Mouse (Mus musculus) heart, embryonic 12.5 days (tissue): ENCODE results near the gene Ubash3a. TPM values are rescaled to one million over a fixed set of nuclear protein-coding genes. Genes with fewer than 3 reads are reported as not detected.

Source experiments
- ATAC-seq: fragments of 200-750 bp; cut with Nextera tagmentation; 2 replicates; pipeline ENCODE4 v1.8.0; 2017; ENCODE audit warnings: moderate TSS enrichment, moderate library complexity; ENCODE audit not compliant: insufficient number of reproducible peaks, low FRiP score
- H3K27ac ChIP-seq: fragments of 300-500 bp; sonication (generic); 2 replicates; pipeline ENCODE4 v1.5.1; 2016; ENCODE audit warnings: mild to moderate bottlenecking, moderate library complexity; ENCODE audit not compliant: poor library complexity, severe bottlenecking
- H3K27me3 ChIP-seq: fragments of 300-500 bp; sonication (generic); replicated peaks from 2 replicates; pipeline ENCODE4 v1.6.1; 2016; ENCODE audit warnings: mild to moderate bottlenecking, moderate library complexity
- H3K36me3 ChIP-seq: fragments of 300-500 bp; sonication (generic); 2 replicates; pipeline ENCODE4 v1.6.1; 2016; ENCODE audit warnings: mild to moderate bottlenecking, moderate library complexity
- H3K4me1 ChIP-seq: fragments of 300-500 bp; sonication (generic); replicated peaks from 2 replicates; pipeline ENCODE4 v1.6.1; 2016; ENCODE audit warnings: mild to moderate bottlenecking
- H3K4me2 ChIP-seq: fragments of 300-500 bp; sonication (generic); 2 replicates; pipeline ENCODE4 v1.6.1; 2016; ENCODE audit warnings: mild to moderate bottlenecking, moderate library complexity
- H3K4me3 ChIP-seq: fragments of 300-500 bp; sonication (generic); 2 replicates; pipeline ENCODE4 v1.5.1; 2016; ENCODE audit warnings: mild to moderate bottlenecking
- H3K9ac ChIP-seq: fragments of 300-500 bp; sonication (generic); 2 replicates; pipeline ENCODE4 v1.6.1; 2016; ENCODE audit warnings: mild to moderate bottlenecking, moderate library complexity
- H3K9me3 ChIP-seq: fragments of 300-500 bp; sonication (generic); replicated peaks from 2 replicates; pipeline ENCODE4 v1.6.1; 2016; ENCODE audit warnings: mild to moderate bottlenecking, moderate library complexity
- WGBS: fragments of 180-500 bp; shearing (Covaris S2); methylation state at CpG from one replicate; pipeline ENCODE4 v1.1.7; 2016; 5-methylcytosine and 5-hydroxymethylcytosine counted together
- polyA plus RNA-seq: library from polyadenylated mRNA; unstranded; fragments of >200 nt; fragmentation: Nextera tagmentation; extraction: Ambion mirVana; gene quantifications from 2 replicates; pipeline ENCODE4 v1.2.1, GENCODE M21; 2016

The Ubash3a gene
- polyA plus RNA-seq, 1 experiment from 2014 or later, result 0.80 TPM

GRCm38 (mm10) chr17:31261352-31261751, 53.7 kb downstream of the Ubash3a start:
- ATAC-seq, result no peak
- 86% methylated on average over 6 of the region's 6 CpGs for WGBS
- H3K4me1 ChIP-seq, result no peaks in the 10 kb centered on the region

GRCm38 (mm10) chr17:31262715-31263114, 55.0 kb downstream of the Ubash3a start:
- H3K9me3 ChIP-seq, result no peaks in the 10 kb centered on the region; the same call in 1 of the 2 replicates
- no peaks in the 10 kb centered on the region for H3K27me3 ChIP-seq
- H3K36me3 ChIP-seq, result no peaks in the 10 kb centered on the region
- H3K4me3 ChIP-seq, result no peak overlapping the region
- WGBS, result 57% methylated on average over 5 of the region's 5 CpGs
- H3K4me2 ChIP-seq, result no peak overlapping the region
- no peak for ATAC-seq
- no peaks in the 10 kb centered on the region for H3K4me1 ChIP-seq
- no peak overlapping the region for H3K9ac ChIP-seq
- no peak overlapping the region for H3K27ac ChIP-seq

More at GRCm38 (mm10) chr17:31261352-31261751, 53.7 kb downstream of the Ubash3a start:
- no peaks in the 10 kb centered on the region; the same call in 1 of the 2 replicates for H3K9me3 ChIP-seq
- H3K27me3 ChIP-seq, result no peaks in the 10 kb centered on the region
- no peak overlapping the region for H3K4me3 ChIP-seq
- no peak overlapping the region for H3K4me2 ChIP-seq
- no peak overlapping the region for H3K27ac ChIP-seq
- no peaks in the 10 kb centered on the region for H3K36me3 ChIP-seq
- no peak overlapping the region for H3K9ac ChIP-seq

- no peak overlapping the region for H3K9ac ChIP-seq
Observed at GRCm38 (mm10) chr17:31263770-31264169, 56.1 kb downstream of the Ubash3a start.

GRCm38 (mm10) chr17:31264372-31264771, 56.7 kb downstream of the Ubash3a start:
- H3K27me3 ChIP-seq, result no peaks in the 10 kb centered on the region
- ATAC-seq, result no peak
- no peaks in the 10 kb centered on the region for H3K36me3 ChIP-seq
- no peak overlapping the region for H3K27ac ChIP-seq
- WGBS, result 62% methylated on average over 6 of the region's 6 CpGs
- H3K4me3 ChIP-seq, result no peak overlapping the region
- H3K9ac ChIP-seq, result no peak overlapping the region
- H3K4me2 ChIP-seq, result no peak overlapping the region
- H3K9me3 ChIP-seq, result no peaks in the 10 kb centered on the region; the same call in 1 of the 2 replicates
- no peaks in the 10 kb centered on the region for H3K4me1 ChIP-seq

More at GRCm38 (mm10) chr17:31263770-31264169, 56.1 kb downstream of the Ubash3a start:
- H3K27ac ChIP-seq, result no peak overlapping the region
- no peaks in the 10 kb centered on the region; the same call in 1 of the 2 replicates for H3K9me3 ChIP-seq
- H3K36me3 ChIP-seq, result no peaks in the 10 kb centered on the region
- no peak overlapping the region for H3K4me3 ChIP-seq
- H3K27me3 ChIP-seq, result no peaks in the 10 kb centered on the region
- no peak overlapping the region for H3K4me2 ChIP-seq
- no peaks in the 10 kb centered on the region for H3K4me1 ChIP-seq
- no peak for ATAC-seq
- WGBS, result 90% methylated on average over 5 of the region's 5 CpGs

- no peak overlapping the region for H3K4me3 ChIP-seq
- H3K36me3 ChIP-seq, result no peaks in the 10 kb centered on the region
- H3K9me3 ChIP-seq, result no peaks in the 10 kb centered on the region; the same call in 1 of the 2 replicates
- H3K4me1 ChIP-seq, result no peaks in the 10 kb centered on the region
- H3K27me3 ChIP-seq, result no peaks in the 10 kb centered on the region
- 18% methylated on average over 3 of the region's 3 CpGs for WGBS
- no peak overlapping the region for H3K9ac ChIP-seq
- ATAC-seq, result no peak
- no peak overlapping the region for H3K27ac ChIP-seq
- no peak overlapping the region for H3K4me2 ChIP-seq
Observed at GRCm38 (mm10) chr17:31265171-31265572, 57.5 kb downstream of the Ubash3a start.

- no peak overlapping the region for H3K4me3 ChIP-seq
- ATAC-seq, result no peak
- 86% methylated on average over 9 of the region's 9 CpGs for WGBS
Observed at GRCm38 (mm10) chr17:31265831-31266230, 58.2 kb downstream of the Ubash3a start.

GRCm38 (mm10) chr17:31266321-31266950, 58.8 kb downstream of the Ubash3a start:
- Histone ChIP-seq H3K27ac (no peak overlapping the region), H3K9ac (no peak overlapping the region), H3K9me3 (no peaks in the 10 kb centered on the region; the same call in 1 of the 2 replicates), H3K4me2 (no peak overlapping the region), H3K4me3 (no peak overlapping the region), H3K27me3 (no peaks in the 10 kb centered on the region), H3K4me1 (peaks cover 9% of the 10 kb centered on the region), H3K36me3 (no peaks in the 10 kb centered on the region)
- ATAC-seq, result no peak
- 83% methylated on average over 7 of the region's 7 CpGs for WGBS

More at GRCm38 (mm10) chr17:31265831-31266230, 58.2 kb downstream of the Ubash3a start:
- Histone ChIP-seq H3K9ac (no peak overlapping the region), H3K4me2 (no peak overlapping the region), H3K9me3 (no peaks in the 10 kb centered on the region; the same call in 1 of the 2 replicates), H3K27me3 (no peaks in the 10 kb centered on the region), H3K36me3 (no peaks in the 10 kb centered on the region), H3K27ac (no peak overlapping the region), H3K4me1 (peaks cover 3% of the 10 kb centered on the region)

- Histone ChIP-seq H3K4me1 (peaks cover 10% of the 10 kb centered on the region), H3K9me3 (no peaks in the 10 kb centered on the region; the same call in 1 of the 2 replicates), H3K36me3 (no peaks in the 10 kb centered on the region), H3K27ac (no peak overlapping the region), H3K27me3 (no peaks in the 10 kb centered on the region), H3K9ac (no peak overlapping the region), H3K4me2 (no peak overlapping the region), H3K4me3 (no peak overlapping the region)
- ATAC-seq, result no peak
- WGBS, result 72% methylated on average over 4 of the region's 4 CpGs
Observed at GRCm38 (mm10) chr17:31267138-31267537, 59.5 kb downstream of the Ubash3a start.

- H3K4me1 ChIP-seq, result peaks cover 10% of the 10 kb centered on the region
- no peak overlapping the region for H3K4me2 ChIP-seq
- H3K9ac ChIP-seq, result no peak overlapping the region
- no peak overlapping the region for H3K27ac ChIP-seq
- H3K27me3 ChIP-seq, result no peaks in the 10 kb centered on the region
- ATAC-seq, result no peak
- H3K9me3 ChIP-seq, result no peaks in the 10 kb centered on the region; the same call in 1 of the 2 replicates
- no peaks in the 10 kb centered on the region for H3K36me3 ChIP-seq
- no peak overlapping the region for H3K4me3 ChIP-seq
- 81% methylated on average over 6 of the region's 6 CpGs for WGBS
Observed at GRCm38 (mm10) chr17:31267603-31268002, 59.9 kb downstream of the Ubash3a start.

- peaks cover 10% of the 10 kb centered on the region for H3K4me1 ChIP-seq
- no peak overlapping the region for H3K4me2 ChIP-seq
- no peaks in the 10 kb centered on the region; the same call in 1 of the 2 replicates for H3K9me3 ChIP-seq
- H3K27ac ChIP-seq, result no peak overlapping the region
- no peaks in the 10 kb centered on the region for H3K27me3 ChIP-seq
- H3K9ac ChIP-seq, result no peak overlapping the region
- 73% methylated on average over 1 of the region's 1 CpGs for WGBS
- no peak overlapping the region for H3K4me3 ChIP-seq
- H3K36me3 ChIP-seq, result no peaks in the 10 kb centered on the region
- ATAC-seq, result no peak
Observed at GRCm38 (mm10) chr17:31268016-31268415, 60.3 kb downstream of the Ubash3a start.

- WGBS, result 80% methylated on average over 2 of the region's 2 CpGs
- H3K9me3 ChIP-seq, result no peaks in the 10 kb centered on the region
- no peak overlapping the region for H3K9ac ChIP-seq
- H3K36me3 ChIP-seq, result no peaks in the 10 kb centered on the region
- no peak overlapping the region for H3K4me3 ChIP-seq
- no peak overlapping the region for H3K27ac ChIP-seq
- no peak for ATAC-seq
- peaks cover 10% of the 10 kb centered on the region for H3K4me1 ChIP-seq
- no peak overlapping the region for H3K4me2 ChIP-seq
- H3K27me3 ChIP-seq, result no peaks in the 10 kb centered on the region; the same call in 1 of the 2 replicates
Observed at GRCm38 (mm10) chr17:31269761-31270160, 62.1 kb downstream of the Ubash3a start.
